Mouse (Mus musculus): ENCODE measurements at regions not wholly inside any gene's neighbourhood (a gene's known extent, or its start where the extent isn't known, plus 50 kb on each side); places are given as distances from the start of the nearest gene placed in this dataset.
A peak's percentile ranks its signal among the peaks of the same experiment; 100 is the strongest.

- DNase-seq (ENCODE audit: low read depth): no peak
Observed at GRCm38 (mm10) chr2:144172100-144172770, 98.2 kb upstream of the Mgme1 start.

DNA sequence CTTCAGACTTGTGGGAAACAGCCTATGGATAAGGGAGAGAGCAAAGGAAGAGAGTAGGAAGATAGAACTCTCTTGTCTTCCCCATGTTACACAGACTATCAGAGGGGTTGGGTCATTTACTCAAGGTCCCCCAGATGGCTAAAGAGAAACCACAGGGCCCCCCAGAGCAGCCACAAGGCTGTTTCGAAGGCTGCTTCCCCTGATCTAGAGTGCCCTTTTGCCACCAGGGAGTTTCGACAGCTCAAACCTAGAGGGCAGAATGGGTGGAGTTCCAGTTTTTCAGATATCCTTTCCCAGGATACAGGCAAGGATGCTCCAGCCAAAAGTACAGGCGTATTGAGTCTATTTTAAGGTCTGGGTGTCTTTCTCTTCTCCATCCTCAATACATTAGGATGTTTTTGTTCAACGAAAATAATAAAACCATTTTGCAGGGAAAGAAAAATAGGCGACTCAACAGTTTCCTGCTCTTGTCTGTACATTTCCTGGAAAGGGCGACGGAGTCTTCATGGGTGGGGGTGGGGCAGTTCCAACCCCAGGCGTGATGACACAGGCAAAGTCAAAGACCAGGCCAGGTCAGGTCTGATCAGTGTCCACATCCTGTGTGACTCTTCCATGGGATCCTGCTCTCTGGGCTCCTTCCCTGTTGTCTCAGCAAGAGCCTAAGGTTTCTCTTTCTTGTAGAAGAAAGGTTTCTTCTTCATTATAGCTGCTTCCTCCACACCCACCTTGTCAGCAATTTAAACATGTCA is 96.9 kb upstream of the Mgme1 start:
- peak; percentile 49 for DNase-seq (ENCODE audit: low read depth)

DNA sequence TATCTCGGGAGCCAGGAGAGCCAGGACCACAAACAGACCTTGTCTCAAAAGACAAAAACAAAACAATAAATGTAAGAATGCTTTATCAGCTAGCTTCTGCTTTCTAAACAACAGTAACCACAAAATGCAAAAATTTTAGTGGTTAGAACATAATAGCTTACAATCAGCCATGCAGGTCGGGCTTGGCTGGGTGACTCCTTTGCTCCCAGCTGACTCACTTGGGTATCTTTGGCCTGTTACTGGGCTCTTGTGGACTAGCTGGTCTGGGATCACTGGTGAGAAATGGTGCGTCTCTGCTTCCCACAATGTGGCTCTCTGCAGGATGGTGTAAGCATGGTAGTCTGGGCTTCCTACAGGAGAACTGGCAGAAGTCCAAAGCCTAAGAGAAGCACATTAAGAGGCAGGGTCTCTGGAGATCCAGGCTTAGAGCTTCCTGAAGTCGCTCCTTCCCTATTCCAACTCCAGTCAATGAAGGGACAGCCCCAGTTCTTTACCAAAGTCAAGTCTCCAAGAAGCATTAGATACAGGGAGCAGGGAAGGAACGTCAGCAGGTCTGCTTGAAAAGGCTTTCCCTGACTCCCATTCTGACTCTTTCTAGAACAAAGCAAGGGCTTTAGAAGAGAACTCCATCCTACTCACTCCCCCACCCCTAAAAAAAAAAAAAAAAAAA is 96.0 kb upstream of the Mgme1 start:
- DNase-seq (ENCODE audit: low read depth): peak; percentile 23

DNA sequence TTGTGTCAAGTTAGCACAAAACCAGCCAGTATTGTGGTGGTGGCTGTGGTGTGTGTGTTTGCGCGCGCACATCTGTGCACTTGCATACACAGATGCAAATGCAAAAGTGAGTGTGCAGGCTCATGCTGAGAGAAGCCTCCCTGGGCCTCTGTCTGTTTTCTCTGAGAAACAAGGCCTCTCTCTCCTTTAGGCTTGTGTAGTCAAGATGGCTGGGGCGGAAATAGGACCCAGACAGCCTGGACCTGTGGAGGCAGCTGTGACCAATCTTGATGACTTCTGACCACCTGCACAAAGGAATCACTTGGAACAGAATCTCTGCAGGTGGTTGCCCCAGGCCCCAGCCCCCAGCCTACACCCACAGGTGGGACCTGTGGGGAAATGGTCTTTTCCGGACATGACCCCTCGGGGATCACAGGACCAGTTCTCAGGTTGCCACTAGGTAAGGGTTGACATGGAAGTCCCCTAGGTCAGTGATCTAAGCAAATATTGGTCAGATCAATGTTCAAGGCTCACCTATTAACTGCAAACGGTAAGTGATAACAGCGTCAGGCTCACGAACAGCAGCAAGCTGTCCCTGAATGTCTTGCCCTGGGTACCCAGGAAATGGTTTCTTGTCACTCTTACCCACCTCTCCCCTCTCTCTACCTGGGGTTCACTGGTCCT is 93.8 kb upstream of the Mgme1 start:
- DNase-seq (ENCODE audit: low read depth): no peak

- DNase-seq (ENCODE audit: low read depth): no peak
Observed at GRCm38 (mm10) chr2:144177268-144177667, 93.2 kb upstream of the Mgme1 start.

GRCm38 (mm10) chr2:144177920-144178319 is 92.5 kb upstream of the Mgme1 start:
- peak; percentile 35 for DNase-seq (ENCODE audit: low read depth)

DNA sequence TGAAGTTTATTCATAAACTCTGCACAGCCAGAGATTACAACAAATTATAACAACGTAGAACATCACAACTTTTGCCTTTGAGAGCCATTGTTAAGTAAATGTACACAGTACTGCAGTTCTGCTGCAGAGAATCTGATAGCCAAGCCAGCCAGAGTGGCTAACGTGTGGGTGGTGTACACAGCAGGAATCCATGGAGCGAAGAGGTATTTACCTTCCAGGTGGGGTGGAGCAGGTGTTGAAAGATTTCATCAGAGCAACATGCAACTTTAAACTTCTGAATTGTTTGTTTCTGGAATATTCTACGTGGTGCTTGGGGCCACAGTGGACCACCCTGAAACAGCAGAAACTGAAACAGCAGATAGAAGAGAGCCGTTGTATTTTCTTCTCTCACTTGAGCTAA is 88.4 kb upstream of the Mgme1 start:
- DNase-seq (ENCODE audit: low read depth): no peak

DNA sequence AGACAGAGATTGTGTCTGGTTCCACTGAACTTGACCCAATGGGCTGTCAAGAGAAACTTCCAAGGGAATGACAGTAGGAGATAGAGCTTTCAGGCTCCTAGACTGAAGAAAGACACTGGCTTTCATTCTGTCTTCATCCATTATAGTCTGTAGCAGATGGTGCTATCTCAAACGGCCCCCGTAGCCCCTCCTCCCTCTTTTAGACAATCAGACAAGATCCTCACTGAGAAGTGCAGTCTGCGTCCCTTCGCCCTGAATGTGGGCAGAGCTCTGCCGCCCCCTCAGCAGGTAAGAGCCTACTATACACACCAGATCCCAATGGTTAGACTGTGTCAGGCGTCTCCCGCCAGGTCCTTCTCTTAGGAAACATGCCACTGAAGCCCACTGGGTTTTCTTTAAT is 87.9 kb upstream of the Mgme1 start:
- no peak for DNase-seq (ENCODE audit: low read depth)

- DNase-seq (ENCODE audit: low read depth): no peak
Observed at GRCm38 (mm10) chr2:144183371-144183944, 87.0 kb upstream of the Mgme1 start.

DNA sequence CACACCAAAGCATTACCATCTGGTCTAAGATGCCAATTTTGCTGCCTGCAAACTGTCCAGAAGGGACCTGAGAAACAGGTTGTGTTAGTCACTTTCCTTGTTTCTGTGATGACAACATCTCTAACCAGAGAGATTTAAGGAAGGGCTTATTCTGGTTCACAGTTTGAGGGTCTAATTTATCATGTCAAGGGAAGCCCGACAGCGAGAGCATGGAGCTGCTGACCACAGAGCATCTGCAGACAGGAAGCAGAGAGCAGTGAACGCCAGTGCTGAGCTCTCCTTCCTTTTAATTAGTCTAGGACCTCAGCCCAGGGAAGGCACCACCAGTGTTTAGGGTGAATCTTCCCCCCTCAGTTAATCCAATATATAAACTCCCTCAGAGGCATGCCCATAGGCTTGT is 85.3 kb upstream of the Mgme1 start:
- no peak for DNase-seq (ENCODE audit: low read depth)

DNA sequence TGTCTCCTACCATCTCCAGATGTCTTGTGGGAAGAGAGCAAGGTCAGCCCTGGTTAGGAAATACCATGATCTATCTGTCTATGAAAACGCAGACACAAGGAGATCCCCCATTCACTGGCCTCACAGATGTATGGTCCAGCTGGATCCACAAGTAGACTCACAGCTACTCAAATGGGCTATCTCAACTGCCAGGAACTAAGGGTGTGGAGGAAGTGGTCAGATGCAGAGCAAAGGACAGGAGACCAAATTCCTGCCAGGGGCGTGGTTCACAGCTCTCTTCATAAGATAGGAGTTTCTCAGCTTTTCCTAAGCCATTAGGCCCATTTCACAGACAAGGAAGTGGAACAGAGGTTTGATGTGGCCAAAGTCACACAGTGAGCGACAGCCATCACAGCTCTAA is 84.0 kb upstream of the Mgme1 start:
- DNase-seq (ENCODE audit: low read depth): no peak

- DNase-seq (ENCODE audit: low read depth): no peak
Observed at GRCm38 (mm10) chr2:144188076-144188475, 82.4 kb upstream of the Mgme1 start.

DNA sequence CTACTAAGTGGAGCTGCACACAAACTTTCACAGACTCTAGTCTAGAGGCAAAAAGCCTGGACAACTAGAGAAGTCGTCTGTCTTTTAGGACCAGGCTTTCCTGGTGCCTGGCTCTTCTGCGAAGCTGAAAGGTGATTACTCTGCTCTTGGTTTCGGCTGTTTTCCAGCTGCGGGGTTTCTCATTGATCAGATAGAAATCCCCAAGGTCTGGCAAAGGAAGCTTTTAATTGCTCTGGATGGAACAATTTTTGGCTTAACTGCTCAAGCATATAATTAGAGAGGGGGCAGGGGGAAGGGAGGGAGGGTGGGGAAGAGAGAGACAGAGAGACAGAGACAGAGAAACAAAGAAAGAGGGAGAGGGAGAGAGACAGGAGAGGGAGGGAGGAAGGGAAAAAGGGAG is 82.0 kb upstream of the Mgme1 start:
- no peak for DNase-seq (ENCODE audit: low read depth)

DNA sequence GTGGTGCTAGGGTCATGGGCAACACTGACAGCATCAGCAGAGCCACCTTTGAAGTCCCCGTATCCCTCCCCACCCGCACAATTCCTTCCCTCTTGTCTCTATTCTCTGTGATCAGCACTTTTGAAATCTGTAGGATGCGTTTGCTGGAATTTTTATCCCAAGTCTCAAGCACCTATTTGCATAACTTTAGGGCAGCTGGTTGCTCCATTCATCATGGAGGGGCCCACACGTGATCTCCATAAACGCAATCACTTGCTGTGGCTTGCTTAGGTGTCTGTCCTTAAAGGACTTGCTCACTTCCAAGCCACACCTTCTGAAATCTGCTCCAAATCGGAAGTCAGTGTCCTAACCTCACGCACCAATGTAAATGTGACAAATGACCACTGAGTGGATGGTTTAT is 80.7 kb upstream of the Mgme1 start:
- no peak for DNase-seq (ENCODE audit: low read depth)

DNA sequence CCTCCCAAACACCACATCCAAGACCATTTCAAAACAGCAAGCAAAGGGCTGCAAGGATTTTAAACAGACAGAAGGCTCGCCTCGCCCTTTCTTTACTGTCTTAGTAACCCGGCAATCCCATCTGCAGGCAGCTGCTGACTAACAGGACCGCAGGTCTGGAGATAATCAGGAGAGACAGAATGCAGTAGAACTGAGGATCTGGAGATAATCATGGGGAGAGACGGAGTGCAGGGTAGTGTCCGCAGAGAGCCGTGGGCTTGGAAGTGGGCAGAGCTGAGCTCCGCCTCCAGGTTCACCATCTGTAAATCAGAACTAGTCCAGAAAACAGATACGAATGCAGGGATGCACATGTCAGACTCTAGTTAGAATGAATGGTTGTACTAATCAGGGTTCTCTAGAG is 79.4 kb upstream of the Mgme1 start:
- DNase-seq (ENCODE audit: low read depth): no peak

DNA sequence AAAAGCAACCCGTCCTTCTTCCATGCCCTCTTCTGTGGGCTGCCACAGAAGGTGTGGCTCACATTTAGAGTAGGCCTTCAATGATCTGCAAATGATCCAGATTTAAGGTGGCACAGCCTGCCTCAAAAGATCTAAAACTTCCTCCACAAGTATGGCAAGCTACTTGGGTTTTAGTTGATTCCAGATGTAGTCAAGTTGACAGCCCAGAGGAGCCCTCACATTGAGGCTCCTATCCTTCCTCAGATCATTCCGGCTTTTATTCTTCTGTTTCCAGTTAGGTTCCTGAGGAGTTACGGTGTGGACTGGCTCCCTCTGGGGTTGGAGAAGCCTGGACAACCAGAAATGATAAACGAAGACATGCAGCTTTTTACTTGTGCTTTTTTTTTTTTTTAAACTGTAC is 78.8 kb upstream of the Mgme1 start:
- DNase-seq (ENCODE audit: low read depth): no peak

- DNase-seq (ENCODE audit: low read depth): no peak
Observed at GRCm38 (mm10) chr2:144192428-144192827, 78.0 kb upstream of the Mgme1 start.

DNA sequence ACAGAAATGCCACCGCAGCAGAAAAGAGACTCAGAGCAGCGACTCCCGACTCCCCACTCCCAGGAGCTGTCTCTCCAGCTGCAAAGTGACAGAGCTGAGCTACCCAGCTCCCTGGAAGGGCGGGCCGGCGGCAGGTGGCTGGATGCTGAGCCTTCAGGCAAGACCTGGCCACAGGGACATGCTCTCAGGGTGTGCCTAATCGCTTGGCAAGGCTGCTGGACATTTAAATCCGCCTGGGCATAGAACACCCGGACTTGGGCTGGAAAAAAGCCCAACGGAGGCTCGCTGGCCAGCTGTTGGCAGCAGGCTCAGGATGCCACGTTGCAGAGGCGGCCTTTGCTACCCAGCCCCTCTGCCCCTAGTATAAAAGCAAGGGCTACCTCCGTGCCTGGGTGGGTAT is 74.6 kb upstream of the Mgme1 start:
- DNase-seq (ENCODE audit: low read depth): no peak

- DNase-seq (ENCODE audit: low read depth): peak; percentile 42
Observed at GRCm38 (mm10) chr2:144197139-144197538, 73.3 kb upstream of the Mgme1 start.

DNA sequence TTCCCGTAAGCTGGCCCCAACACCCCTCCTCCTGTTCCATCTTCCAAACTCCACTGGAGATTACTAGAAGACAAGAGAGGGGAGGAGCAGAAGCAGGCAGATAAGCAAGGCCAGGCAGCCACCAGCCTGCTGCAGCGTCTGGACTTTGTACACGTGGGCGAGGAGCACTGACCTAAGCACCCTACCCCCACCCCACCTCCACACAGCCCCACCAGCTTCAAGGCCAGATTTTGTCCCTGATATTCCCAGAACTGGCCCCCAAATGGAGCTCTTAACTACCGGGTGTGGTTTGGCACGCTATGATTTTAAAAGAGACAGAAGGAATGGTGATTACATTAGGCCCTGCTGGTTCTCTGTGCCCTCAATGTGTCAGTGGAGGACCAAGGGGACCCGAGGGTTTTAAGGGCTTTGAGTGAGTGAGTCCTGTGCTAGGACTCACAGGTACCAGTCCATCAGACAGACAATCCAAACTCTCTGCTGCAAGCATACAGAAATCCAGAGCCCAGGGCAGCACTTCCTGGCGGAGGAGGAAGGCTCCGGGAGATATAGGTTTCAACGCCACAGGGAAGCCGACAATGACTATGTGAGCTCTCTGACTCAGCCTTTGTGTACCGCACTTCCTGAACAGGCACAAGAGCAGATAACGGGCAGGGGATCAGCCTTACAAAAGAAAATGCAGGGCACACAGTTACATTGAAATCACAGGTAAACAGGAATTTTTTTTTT is 72.0 kb upstream of the Mgme1 start:
- DNase-seq (ENCODE audit: low read depth): peak; percentile 40
